13 mouse cellular contexts compared by ENCODE assay signal in the genomic region with DNA sequence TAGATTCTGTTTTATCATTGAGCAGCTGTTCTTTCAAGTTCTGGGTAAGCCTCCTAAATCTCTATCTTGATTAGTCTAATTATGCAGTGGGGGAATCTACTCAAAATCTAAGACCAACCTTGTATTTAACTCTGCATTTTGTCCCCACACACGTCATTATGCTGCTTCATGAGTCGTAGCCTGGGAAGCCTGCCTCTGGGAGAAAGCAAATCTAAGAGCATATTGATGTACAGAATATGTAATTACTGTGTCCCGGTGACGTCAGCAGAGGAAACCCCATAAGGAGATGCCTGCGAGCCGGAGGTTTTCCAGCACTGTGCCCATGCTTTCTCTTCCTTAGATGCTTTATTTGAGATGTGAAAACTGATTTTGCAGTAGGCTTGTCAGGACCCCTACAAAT.
DNase-seq lines count a peak whose midpoint lies in the region; ATAC-seq lines count a peak whose summit lies in the region.
"Had no signal": no experiment of that assay in that cellular context is flagged by ENCODE, and none has a peak within 500 bp of the region (broad histone marks: within the 10 kb centered on the region; RNA-seq: fewer than 3 reads in every experiment).

No protein-coding gene starts in this region.

- H3K27ac ChIP-seq in midbrain, embryonic 12.5 days (replicated peaks) = peak overlapping the region; percentile 50
- H3K27ac ChIP-seq: stomach, postnatal 0 days had no signal

- 45% methylated on average over 6 of the region's 6 CpGs for WGBS in midbrain, embryonic 12.5 days

- intact Hi-C loops in left cerebral cortex, postnatal 4 days (cut with DNase I) = no loop called here
- intact Hi-C loops in gastrocnemius, postnatal 14 days (cut with DNase I; ENCODE audit: low total_unique reads) = no loop called here

- no peaks in the 10 kb centered on the region for H3K27me3 ChIP-seq in midbrain, embryonic 12.5 days
- H3K27me3 ChIP-seq: CH12.LX had no signal

- no peaks in the 10 kb centered on the region for H3K9me3 ChIP-seq in midbrain, embryonic 12.5 days

- ATAC-seq in midbrain, embryonic 12.5 days (ENCODE audit: low FRiP score, low read depth) = peak; percentile 63
- ATAC-seq: intestine, embryonic 16.5 days had no signal

- DNase-seq in left cerebral cortex, adult 11 months (ENCODE audit: low spot score) = peak; percentile 45
- DNase-seq in left cerebral cortex, postnatal 4 days = no peak
- peak; percentile 42 to 54 for DNase-seq in frontal cortex, postnatal 36 days (ENCODE audit: low spot score in 2 of 2)
- peak; percentile 17 for DNase-seq in right cerebral cortex, postnatal 4 days
- no peak for DNase-seq in kidney, postnatal 25 days
- DNase-seq in gastrocnemius, postnatal 14 days = no peak
- no peak for DNase-seq in adrenal gland, postnatal 25 days
- DNase-seq: cerebellum, postnatal 25 days; lung, embryonic 14.5 days had no signal

- H3K4me2 ChIP-seq in midbrain, embryonic 12.5 days (replicated peaks) = peak overlapping the region; percentile 30
- H3K4me2 ChIP-seq: lung, embryonic 14.5 days had no signal

- no peaks in the 10 kb centered on the region for H3K36me3 ChIP-seq in midbrain, embryonic 12.5 days

- H3K9ac ChIP-seq in midbrain, embryonic 12.5 days (replicated peaks) = no peak overlapping the region
- H3K9ac ChIP-seq: lung, embryonic 14.5 days had no signal

- no peaks in the 10 kb centered on the region; the same call in 1 of the 2 replicates for H3K4me1 ChIP-seq in midbrain, embryonic 12.5 days

- H3K4me3 ChIP-seq in midbrain, embryonic 12.5 days = no peak overlapping the region

Comparison
In these comparisons a context has a peak if more than half of its experiments do, and no peak if none do; other contexts are left out.
1. DNase-seq: peak in left cerebral cortex, adult 11 months (single experiment), frontal cortex, postnatal 36 days (2 of 2) and right cerebral cortex, postnatal 4 days (single experiment); none in left cerebral cortex, postnatal 4 days (single experiment), kidney, postnatal 25 days (0 of 2), gastrocnemius, postnatal 14 days (single experiment) and adrenal gland, postnatal 25 days (single experiment).